Mouse (Mus musculus) kidney, embryonic 16.5 days (tissue): ENCODE results near the gene Gm20696. TPM values are rescaled to one million over a fixed set of nuclear protein-coding genes. Genes with fewer than 3 reads are reported as not detected.

Source experiments
- ATAC-seq: fragments of 200-750 bp; cut with Nextera tagmentation; 2 replicates; pipeline ENCODE4 v1.8.0; 2017; ENCODE audit warnings: moderate TSS enrichment; ENCODE audit not compliant: low FRiP score, low TSS enrichment
- H3K27ac ChIP-seq: fragments of 300-500 bp; sonication (generic); 2 replicates; pipeline ENCODE4 v1.5.1; 2014; ENCODE audit warnings: low read length
- H3K27me3 ChIP-seq: fragments of 300-500 bp; sonication (generic); 2 replicates; pipeline ENCODE4 v1.6.1; 2014; ENCODE audit warnings: low read length, control low read depth, mixed read lengths; ENCODE audit not compliant: insufficient read depth
- H3K36me3 ChIP-seq: fragments of 300-500 bp; sonication (generic); 2 replicates; pipeline ENCODE4 v1.6.1; 2014; ENCODE audit warnings: low read length, control low read depth, mixed read lengths; ENCODE audit not compliant: insufficient read depth
- H3K4me1 ChIP-seq: fragments of 300-500 bp; sonication (generic); 2 replicates; pipeline ENCODE4 v1.6.1; 2014; ENCODE audit warnings: low read length, control low read depth, mixed read lengths; ENCODE audit not compliant: insufficient read depth
- H3K4me2 ChIP-seq: fragments of 300-500 bp; sonication (generic); replicated peaks from 2 replicates; pipeline ENCODE4 v1.6.1; 2014; ENCODE audit warnings: low read depth, low read length
- H3K4me3 ChIP-seq: fragments of 300-500 bp; sonication (generic); 2 replicates; pipeline ENCODE4 v1.5.1; 2014; ENCODE audit warnings: mild to moderate bottlenecking, low read length
- H3K9ac ChIP-seq: fragments of 300-500 bp; sonication (generic); replicated peaks from 2 replicates; pipeline ENCODE4 v1.6.1; 2014; ENCODE audit warnings: low read length
- H3K9me3 ChIP-seq: fragments of 300-500 bp; sonication (generic); 2 replicates; pipeline ENCODE4 v1.6.1; 2016; ENCODE audit warnings: low read length, control low read depth
- WGBS: fragments of 180-500 bp; shearing (Covaris S2); extraction: QIAGEN DNeasy Blood & Tissue Kit; methylation state at CpG from one replicate; pipeline ENCODE4 v1.1.7; 2014; 5-methylcytosine and 5-hydroxymethylcytosine counted together
- polyA plus RNA-seq: library from polyadenylated mRNA; unstranded; fragments of >200 nt; fragmentation: Nextera tagmentation; extraction: Ambion mirVana; gene quantifications from 2 replicates; pipeline ENCODE4 v1.2.1, GENCODE M21; 2015

Gm20696 gene
- polyA plus RNA-seq, 1 experiment from 2014 or later, result 1.7 TPM

- H3K9me3 ChIP-seq, result no peaks in the 10 kb centered on the region
- no peaks in the 10 kb centered on the region for H3K36me3 ChIP-seq
- H3K27me3 ChIP-seq, result no peaks in the 10 kb centered on the region
- peaks cover 15% of the 10 kb centered on the region for H3K4me1 ChIP-seq
- WGBS, result 78% methylated on average over 5 of the region's 5 CpGs
- no peak overlapping the region for H3K9ac ChIP-seq
- no peak overlapping the region for H3K27ac ChIP-seq
- no peak overlapping the region for H3K4me2 ChIP-seq
- no peak for ATAC-seq
- H3K4me3 ChIP-seq, result no peak overlapping the region
Measured at GRCm38 (mm10) chr6:99280619-99281018, 386.0 kb downstream of the Gm20696 start.

DNA sequence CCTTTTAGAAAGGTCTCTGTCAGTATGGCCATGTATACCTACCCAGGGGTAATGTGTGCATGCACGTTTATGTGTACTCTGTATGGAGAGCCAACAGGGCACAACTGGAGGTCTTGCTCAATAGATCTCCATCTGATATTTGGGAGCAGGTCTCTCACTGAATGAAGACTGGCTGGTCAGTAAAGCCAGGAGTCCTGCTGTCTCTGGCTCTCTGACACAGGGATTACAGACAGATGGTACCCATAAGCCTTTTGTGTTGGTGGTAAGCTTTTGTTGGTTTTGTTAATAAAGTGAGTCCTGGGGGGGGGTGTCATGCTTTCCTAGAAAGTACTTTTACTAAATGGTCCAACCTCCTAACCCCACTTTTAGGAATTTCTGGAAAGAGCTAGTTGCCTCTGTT, 389.3 kb downstream of the Gm20696 start:
- no peak overlapping the region for H3K4me2 ChIP-seq
- 86% methylated on average over 1 of the region's 1 CpGs for WGBS
- no peaks in the 10 kb centered on the region for H3K9me3 ChIP-seq
- ATAC-seq, result no peak
- H3K9ac ChIP-seq, result no peak overlapping the region
- H3K36me3 ChIP-seq, result no peaks in the 10 kb centered on the region
- H3K27ac ChIP-seq, result no peak overlapping the region
- H3K4me3 ChIP-seq, result no peak overlapping the region
- peaks cover 24% of the 10 kb centered on the region for H3K4me1 ChIP-seq
- H3K27me3 ChIP-seq, result no peaks in the 10 kb centered on the region

DNA sequence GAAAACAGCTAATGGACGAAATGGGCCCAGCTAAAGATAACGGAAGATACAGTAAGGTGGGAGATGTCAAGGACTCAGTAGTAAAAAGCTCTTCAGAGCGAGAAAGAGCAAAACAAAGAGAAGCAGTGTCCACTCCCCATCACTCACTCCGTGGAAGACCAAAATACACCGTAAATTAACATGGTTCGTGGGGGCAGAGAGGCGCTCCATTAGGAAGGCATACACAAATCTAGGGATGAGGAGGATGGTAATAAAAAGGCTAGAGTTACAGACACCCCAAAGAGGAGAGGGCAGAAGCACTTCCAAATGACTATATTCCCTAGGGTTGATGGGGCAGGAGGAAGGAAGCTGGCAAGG, 390.3 kb downstream of the Gm20696 start:
- peak; percentile 60; the same call in 1 of the 2 replicates for ATAC-seq
- WGBS, result 24% methylated on average over 7 of the region's 7 CpGs
- no peaks in the 10 kb centered on the region for H3K36me3 ChIP-seq
- peak overlapping the region; percentile 54 for H3K27ac ChIP-seq
- peaks cover 24% of the 10 kb centered on the region for H3K4me1 ChIP-seq
- no peak overlapping the region for H3K4me2 ChIP-seq
- no peak overlapping the region for H3K9ac ChIP-seq
- no peaks in the 10 kb centered on the region for H3K27me3 ChIP-seq
- no peaks in the 10 kb centered on the region for H3K9me3 ChIP-seq
- no peak overlapping the region for H3K4me3 ChIP-seq

- peaks cover 24% of the 10 kb centered on the region for H3K4me1 ChIP-seq
- peak overlapping the region; percentile 13; the same call in 1 of the 2 replicates for H3K4me3 ChIP-seq
- no peaks in the 10 kb centered on the region for H3K9me3 ChIP-seq
- WGBS, result 32% methylated on average over 21 of the region's 21 CpGs
- peak overlapping the region; percentile 54 for H3K27ac ChIP-seq
- H3K27me3 ChIP-seq, result no peaks in the 10 kb centered on the region
- peak overlapping the region; percentile 32; the same call in 1 of the 2 replicates for H3K4me2 ChIP-seq
- no peak overlapping the region for H3K9ac ChIP-seq
- peak; percentile 16; the same call in 1 of the 2 replicates for ATAC-seq
- H3K36me3 ChIP-seq, result no peaks in the 10 kb centered on the region
Measured at GRCm38 (mm10) chr6:99275381-99276296, 391.0 kb downstream of the Gm20696 start.

DNA sequence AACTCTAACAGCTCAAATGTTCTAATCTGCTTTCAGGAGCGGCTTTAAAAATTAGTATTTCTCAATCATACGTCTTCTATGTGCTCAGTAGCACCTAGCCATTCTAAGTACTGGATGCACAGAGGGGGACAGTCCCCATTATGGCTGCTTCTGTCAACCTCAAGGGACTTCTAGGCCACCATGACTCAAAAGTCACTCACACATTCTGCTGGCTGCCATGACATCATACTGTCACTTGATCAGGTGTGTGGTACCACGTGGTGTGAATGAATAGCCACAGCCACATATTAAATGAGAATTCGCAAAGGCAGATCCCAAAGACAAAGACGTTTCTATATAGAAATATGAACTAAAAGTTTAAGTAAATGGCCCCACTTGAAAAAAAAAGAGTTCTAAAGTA, 391.9 kb downstream of the Gm20696 start:
- no peak overlapping the region for H3K27ac ChIP-seq
- H3K9me3 ChIP-seq, result no peaks in the 10 kb centered on the region

GRCm38 (mm10) chr6:99274222-99274621, 392.4 kb downstream of the Gm20696 start:
- 66% methylated on average over 6 of the region's 6 CpGs for WGBS
- no peak overlapping the region for H3K27ac ChIP-seq
- peak; percentile 25; the same call in 1 of the 2 replicates for ATAC-seq

More for the DNA sequence above, 391.9 kb downstream of the Gm20696 start:
- H3K4me3 ChIP-seq, result no peak overlapping the region
- whole genome bisulfite sequencing, result 91% methylated on average over 5 of the region's 5 CpGs
- H3K4me2 ChIP-seq, result no peak overlapping the region
- ATAC-seq, result no peak
- peaks cover 17% of the 10 kb centered on the region for H3K4me1 ChIP-seq
- no peak overlapping the region for H3K9ac ChIP-seq
- H3K36me3 ChIP-seq, result no peaks in the 10 kb centered on the region
- H3K27me3 ChIP-seq, result no peaks in the 10 kb centered on the region

GRCm38 (mm10) chr6:99273177-99273576, 393.4 kb downstream of the Gm20696 start:
- Histone ChIP-seq H3K27me3 (no peaks in the 10 kb centered on the region; the same call in 1 of the 2 replicates), H3K9ac (no peak overlapping the region), H3K27ac (no peak overlapping the region), H3K36me3 (no peaks in the 10 kb centered on the region), H3K4me3 (no peak overlapping the region), H3K4me1 (peaks cover 21% of the 10 kb centered on the region), H3K9me3 (no peaks in the 10 kb centered on the region), H3K4me2 (no peak overlapping the region)
- ATAC-seq, result no peak
- WGBS, result 62% methylated on average over 5 of the region's 5 CpGs

More at GRCm38 (mm10) chr6:99274222-99274621, 392.4 kb downstream of the Gm20696 start:
- Histone ChIP-seq H3K36me3 (no peaks in the 10 kb centered on the region), H3K4me3 (no peak overlapping the region), H3K4me2 (no peak overlapping the region), H3K9ac (no peak overlapping the region), H3K27me3 (no peaks in the 10 kb centered on the region), H3K9me3 (no peaks in the 10 kb centered on the region), H3K4me1 (peaks cover 17% of the 10 kb centered on the region)

DNA sequence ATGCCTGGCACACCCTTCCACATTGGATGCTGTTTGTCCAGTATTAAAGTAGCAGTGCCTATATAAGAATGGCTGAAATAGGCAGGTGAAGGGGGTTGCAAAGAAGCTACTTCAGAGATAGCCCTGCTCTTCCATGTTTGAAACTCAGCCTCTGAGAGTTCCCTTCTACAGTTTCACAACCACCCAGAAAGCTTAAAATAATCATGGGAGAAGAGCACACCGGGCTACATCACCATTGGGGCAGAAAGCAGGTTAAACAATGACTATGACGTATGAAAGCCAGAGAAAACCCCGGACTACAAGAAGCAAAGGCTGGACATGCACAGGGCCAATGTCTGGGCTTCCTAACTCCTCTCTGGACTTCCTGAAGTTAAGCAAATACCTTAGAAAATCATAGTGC, 394.4 kb downstream of the Gm20696 start:
- no peak overlapping the region for H3K27ac ChIP-seq
- no peak for ATAC-seq
- peaks cover 23% of the 10 kb centered on the region for H3K4me1 ChIP-seq
- WGBS, result 76% methylated on average over 3 of the region's 3 CpGs
- H3K9me3 ChIP-seq, result no peaks in the 10 kb centered on the region
- H3K36me3 ChIP-seq, result no peaks in the 10 kb centered on the region
- H3K4me3 ChIP-seq, result no peak overlapping the region
- no peak overlapping the region for H3K4me2 ChIP-seq
- no peak overlapping the region for H3K9ac ChIP-seq
- no peaks in the 10 kb centered on the region; the same call in 1 of the 2 replicates for H3K27me3 ChIP-seq

DNA sequence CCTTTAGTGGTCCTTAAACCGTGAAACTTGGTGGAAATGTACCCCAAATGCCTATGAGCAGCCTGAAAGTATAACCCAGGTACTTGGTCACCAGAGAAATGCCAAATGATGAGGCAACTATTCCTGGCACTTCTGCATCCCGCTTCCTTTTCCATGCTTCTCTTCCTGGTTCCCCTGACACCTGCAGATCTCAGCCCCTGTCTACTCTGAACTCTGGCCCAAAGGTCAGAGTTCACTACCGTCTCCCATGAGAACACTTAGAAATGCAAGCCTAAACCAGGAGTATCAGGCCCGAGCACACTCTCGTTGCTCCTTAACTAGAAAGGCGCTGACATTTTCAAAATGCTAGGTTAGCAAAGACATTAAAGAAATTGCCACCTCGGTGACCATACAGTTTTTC, 394.9 kb downstream of the Gm20696 start:
- Histone ChIP-seq H3K36me3 (no peaks in the 10 kb centered on the region), H3K4me1 (peaks cover 23% of the 10 kb centered on the region), H3K27ac (no peak overlapping the region), H3K4me3 (no peak overlapping the region), H3K9me3 (no peaks in the 10 kb centered on the region), H3K27me3 (no peaks in the 10 kb centered on the region; the same call in 1 of the 2 replicates), H3K4me2 (no peak overlapping the region), H3K9ac (no peak overlapping the region)
- WGBS, result 71% methylated on average over 7 of the region's 7 CpGs
- no peak for ATAC-seq

DNA sequence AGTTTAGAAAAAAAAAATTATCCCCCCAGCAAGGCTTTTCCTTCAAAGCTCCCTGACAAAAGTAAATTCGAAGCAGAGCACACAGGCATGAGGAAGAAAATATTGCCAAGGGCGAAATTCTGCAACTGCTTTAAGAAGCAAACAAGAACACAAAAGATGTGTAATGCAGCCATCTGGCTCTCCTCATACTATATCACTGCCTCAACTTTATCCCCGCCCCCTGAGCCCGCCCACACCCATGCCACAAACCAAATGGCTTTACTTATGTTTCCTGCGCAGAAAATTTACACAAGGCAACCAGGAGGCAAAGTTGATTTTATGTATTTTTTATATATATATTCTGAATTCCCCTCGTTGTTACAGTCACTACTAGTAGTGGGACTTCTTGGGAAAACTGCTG, 396.7 kb downstream of the Gm20696 start:
- Histone ChIP-seq H3K27ac (no peak overlapping the region), H3K4me3 (no peak overlapping the region), H3K4me1 (peaks cover 29% of the 10 kb centered on the region), H3K9ac (no peak overlapping the region), H3K9me3 (no peaks in the 10 kb centered on the region), H3K27me3 (no peaks in the 10 kb centered on the region; the same call in 1 of the 2 replicates), H3K36me3 (no peaks in the 10 kb centered on the region), H3K4me2 (no peak overlapping the region)
- WGBS, result 62% methylated on average over 6 of the region's 6 CpGs
- no peak for ATAC-seq
